Mouse (Mus musculus) intestine, embryonic 14.5 days (tissue): Measurements from ENCODE around the gene Cdc14a. TPM values are rescaled to one million over a fixed set of nuclear protein-coding genes. Genes with fewer than 3 reads are reported as not detected.

Source experiments
- ATAC-seq: fragments of 200-750 bp; cut with Nextera tagmentation; replicated peaks from 2 replicates; pipeline ENCODE4 v1.8.0; 2017; ENCODE audit warnings: low read depth, moderate number of reproducible peaks, moderate TSS enrichment, moderate library complexity; ENCODE audit not compliant: low FRiP score, low TSS enrichment
- DNase-seq: peaks from one replicate; pipeline ENCODE4 v3.0.0-alpha.2; 2018; ENCODE audit warnings: low spot score
- H3K27ac ChIP-seq: fragments of 300-500 bp; sonication (generic); 2 replicates; pipeline ENCODE4 v1.5.1; 2014; ENCODE audit warnings: low read depth, mild to moderate bottlenecking, control low read depth
- H3K27me3 ChIP-seq: fragments of 300-500 bp; sonication (generic); replicated peaks from 2 replicates; pipeline ENCODE4 v1.6.1; 2014; ENCODE audit warnings: low read length, control low read depth; ENCODE audit not compliant: control insufficient read depth, insufficient read depth
- H3K36me3 ChIP-seq: fragments of 300-500 bp; sonication (generic); 2 replicates; pipeline ENCODE4 v1.6.1; 2014; ENCODE audit warnings: low read length, control low read depth; ENCODE audit not compliant: control insufficient read depth, insufficient read depth
- H3K4me1 ChIP-seq: fragments of 300-500 bp; sonication (generic); replicated peaks from 2 replicates; pipeline ENCODE4 v1.6.1; 2014; ENCODE audit warnings: low read length, control low read depth, mixed read lengths; ENCODE audit not compliant: control insufficient read depth, insufficient read depth
- H3K4me2 ChIP-seq: fragments of 300-500 bp; sonication (generic); 2 replicates; pipeline ENCODE4 v1.6.1; 2014; ENCODE audit warnings: low read length
- H3K4me3 ChIP-seq: fragments of 300-500 bp; sonication (generic); 2 replicates; pipeline ENCODE4 v1.5.1; 2014; ENCODE audit warnings: low read depth, low read length, control low read depth, mixed read lengths
- H3K9ac ChIP-seq: fragments of 300-500 bp; sonication (generic); 2 replicates; pipeline ENCODE4 v1.6.1; 2014; ENCODE audit warnings: mild to moderate bottlenecking, low read length
- H3K9me3 ChIP-seq: fragments of 300-500 bp; sonication (generic); 2 replicates; pipeline ENCODE4 v1.6.1; 2016; ENCODE audit warnings: low read length, control low read depth; ENCODE audit not compliant: control insufficient read depth
- WGBS: fragments of 180-500 bp; shearing (Covaris S2); extraction: QIAGEN DNeasy Blood & Tissue Kit; methylation state at CpG from one replicate; pipeline ENCODE4 v1.1.7; 2014; 5-methylcytosine and 5-hydroxymethylcytosine counted together
- polyA plus RNA-seq: library from polyadenylated mRNA; unstranded; fragments of >200 nt; fragmentation: Nextera tagmentation; extraction: Ambion mirVana; gene quantifications from 2 replicates; pipeline ENCODE4 v1.2.1, GENCODE M21; 2014

Cdc14a gene
- polyA plus RNA-seq, 1 experiment from 2014 or later: 8.8 TPM

- no peak overlapping the region for H3K4me2 ChIP-seq
- no peak for DNase-seq
- H3K4me1 ChIP-seq: no peaks in the 10 kb centered on the region
- no peak overlapping the region for H3K27ac ChIP-seq
- H3K27me3 ChIP-seq: no peaks in the 10 kb centered on the region
- H3K9ac ChIP-seq: no peak overlapping the region
- H3K36me3 ChIP-seq: 0 out of 2 replicates have a peak, but pooled peaks cover 8% of the 10 kb centered on the region
- WGBS: 95% methylated on average over 7 of the region's 7 CpGs
- no peak for ATAC-seq
- no peaks in the 10 kb centered on the region for H3K9me3 ChIP-seq
- H3K4me3 ChIP-seq: no peak overlapping the region
Measured at GRCm38 (mm10) chr3:116302581-116302980, 121.3 kb downstream of the Cdc14a start.

- H3K4me3 ChIP-seq: no peak overlapping the region
- ATAC-seq: no peak
Measured at GRCm38 (mm10) chr3:116301754-116302153, 122.1 kb downstream of the Cdc14a start.

GRCm38 (mm10) chr3:116298727-116299126 is 125.1 kb downstream of the Cdc14a start:
- Histone ChIP-seq H3K27me3 (no peaks in the 10 kb centered on the region), H3K27ac (no peak overlapping the region), H3K9me3 (no peaks in the 10 kb centered on the region), H3K4me2 (no peak overlapping the region), H3K4me3 (no peak overlapping the region), H3K4me1 (no peaks in the 10 kb centered on the region), H3K9ac (no peak overlapping the region), H3K36me3 (peaks cover 29% of the 10 kb centered on the region)
- WGBS: 86% methylated on average over 10 of the region's 10 CpGs
- no peak for DNase-seq
- ATAC-seq: no peak

More at GRCm38 (mm10) chr3:116301754-116302153, 122.1 kb downstream of the Cdc14a start:
- 66% methylated on average over 6 of the region's 6 CpGs for WGBS
- no peak for DNase-seq
- Histone ChIP-seq H3K4me1 (no peaks in the 10 kb centered on the region), H3K9me3 (no peaks in the 10 kb centered on the region), H3K27me3 (no peaks in the 10 kb centered on the region), H3K4me2 (no peak overlapping the region), H3K36me3 (0 out of 2 replicates have a peak, but pooled peaks cover 17% of the 10 kb centered on the region), H3K27ac (no peak overlapping the region), H3K9ac (no peak overlapping the region)

GRCm38 (mm10) chr3:116298003-116298402 is 125.8 kb downstream of the Cdc14a start:
- Histone ChIP-seq H3K36me3 (peaks cover 36% of the 10 kb centered on the region), H3K27ac (no peak overlapping the region), H3K4me1 (no peaks in the 10 kb centered on the region), H3K4me3 (no peak overlapping the region), H3K4me2 (no peak overlapping the region), H3K9ac (no peak overlapping the region), H3K27me3 (no peaks in the 10 kb centered on the region), H3K9me3 (no peaks in the 10 kb centered on the region)
- WGBS: 94% methylated on average over 8 of the region's 8 CpGs
- ATAC-seq (no peak), DNase-seq (no peak)

GRCm38 (mm10) chr3:116297170-116297569 is 126.7 kb downstream of the Cdc14a start:
- no peak overlapping the region for H3K9ac ChIP-seq
- WGBS: 94% methylated on average over 7 of the region's 7 CpGs
- peaks cover 43% of the 10 kb centered on the region for H3K36me3 ChIP-seq
- H3K27ac ChIP-seq: no peak overlapping the region
- H3K4me1 ChIP-seq: no peaks in the 10 kb centered on the region
- ATAC-seq (no peak), DNase-seq (no peak)
- no peak overlapping the region for H3K4me3 ChIP-seq
- H3K9me3 ChIP-seq: no peaks in the 10 kb centered on the region
- H3K4me2 ChIP-seq: no peak overlapping the region
- no peaks in the 10 kb centered on the region for H3K27me3 ChIP-seq

- no peak overlapping the region for H3K4me3 ChIP-seq
- H3K4me1 ChIP-seq: no peaks in the 10 kb centered on the region
- peaks cover 28% of the 10 kb centered on the region for H3K36me3 ChIP-seq
- H3K9ac ChIP-seq: no peak overlapping the region
- no peaks in the 10 kb centered on the region for H3K27me3 ChIP-seq
- H3K4me2 ChIP-seq: no peak overlapping the region
- no peaks in the 10 kb centered on the region for H3K9me3 ChIP-seq
- H3K27ac ChIP-seq: no peak overlapping the region
- 83% methylated on average over 9 of the region's 9 CpGs for WGBS
- ATAC-seq (no peak), DNase-seq (no peak)
Measured at GRCm38 (mm10) chr3:116290041-116290815, 133.6 kb downstream of the Cdc14a start.

GRCm38 (mm10) chr3:116288833-116289232 is 135.0 kb downstream of the Cdc14a start:
- no peak overlapping the region for H3K4me2 ChIP-seq
- no peaks in the 10 kb centered on the region for H3K27me3 ChIP-seq
- WGBS: 73% methylated on average over 6 of the region's 6 CpGs
- H3K9me3 ChIP-seq: no peaks in the 10 kb centered on the region
- no peak overlapping the region for H3K9ac ChIP-seq
- no peak overlapping the region for H3K4me3 ChIP-seq
- H3K27ac ChIP-seq: no peak overlapping the region
- ATAC-seq (no peak), DNase-seq (no peak)
- H3K4me1 ChIP-seq: no peaks in the 10 kb centered on the region
- peaks cover 24% of the 10 kb centered on the region for H3K36me3 ChIP-seq

GRCm38 (mm10) chr3:116284735-116285134 is 139.1 kb downstream of the Cdc14a start:
- H3K9me3 ChIP-seq: no peaks in the 10 kb centered on the region
- ATAC-seq: no peak
- no peak for DNase-seq
- no peaks in the 10 kb centered on the region for H3K36me3 ChIP-seq
- no peaks in the 10 kb centered on the region for H3K27me3 ChIP-seq
- 93% methylated on average over 4 of the region's 4 CpGs for WGBS
- no peak overlapping the region for H3K9ac ChIP-seq
- H3K4me2 ChIP-seq: no peak overlapping the region
- H3K4me3 ChIP-seq: no peak overlapping the region
- no peak overlapping the region for H3K27ac ChIP-seq
- no peaks in the 10 kb centered on the region for H3K4me1 ChIP-seq

GRCm38 (mm10) chr3:116283996-116284395 is 139.8 kb downstream of the Cdc14a start:
- Histone ChIP-seq H3K36me3 (no peaks in the 10 kb centered on the region), H3K4me3 (no peak overlapping the region), H3K9me3 (no peaks in the 10 kb centered on the region), H3K4me2 (no peak overlapping the region), H3K27ac (no peak overlapping the region), H3K4me1 (no peaks in the 10 kb centered on the region), H3K27me3 (no peaks in the 10 kb centered on the region), H3K9ac (no peak overlapping the region)
- DNase-seq: no peak
- ATAC-seq: no peak
- WGBS: 74% methylated on average over 2 of the region's 2 CpGs
